In genomic region chr1:97676526-97677177, GRCm38 (mm10) we compare ENCODE assay signal across 18 mouse cellular contexts. TPM values are rescaled to one million over a fixed set of nuclear protein-coding genes. Genes with fewer than 3 reads are reported as not detected.
DNase-seq lines count a peak whose midpoint lies in the region; ATAC-seq and TF ChIP-seq lines count a peak whose summit lies in the region.
"Had no signal": no experiment of that assay in that cellular context is flagged by ENCODE, and none has a peak within 500 bp of the region (broad histone marks: within the 10 kb centered on the region; RNA-seq: fewer than 3 reads in every experiment).

No protein-coding gene starts in this region.

- peak overlapping the region; percentile 47 for H3K27ac ChIP-seq in bone marrow macrophage, adult 2 months (ENCODE audit: insufficient read depth, low read depth, low read length)
- H3K27ac ChIP-seq: embryonic facial prominence, embryonic 12.5 days; forebrain, embryonic 15.5 days; hindbrain, embryonic 12.5 days; hindbrain, postnatal 0 days had no signal

- intact Hi-C loops in left cerebral cortex, postnatal 14 days (cut with DNase I) = no loop called here

- no peak overlapping the region for H3K4me3 ChIP-seq in bone marrow macrophage, adult 2 months (ENCODE audit: insufficient read depth, low read length)
- H3K4me3 ChIP-seq: embryonic facial prominence, embryonic 12.5 days; forebrain, embryonic 15.5 days; heart, embryonic 12.5 days; hindbrain, embryonic 12.5 days had no signal

- H3K4me1 ChIP-seq in bone marrow macrophage, adult 2 months (ENCODE audit: control insufficient read depth, insufficient read depth, low read length) = peaks cover 24% of the 10 kb centered on the region
- H3K4me1 ChIP-seq: embryonic facial prominence, embryonic 12.5 days; forebrain, embryonic 15.5 days; heart, embryonic 12.5 days; hindbrain, embryonic 12.5 days had no signal

- no peak for TF ChIP-seq CTCF in bone marrow macrophage, adult 2 months (IDR thresholded peaks at IDR 0.05; ENCODE audit: low read depth, low read length)

- ATAC-seq in megakaryocyte, adult 5-6 weeks (ENCODE audit: poor library complexity, severe bottlenecking) = peak; percentile 53; the same call in 1 of the 2 replicates
- no peak for ATAC-seq in granulocyte monocyte progenitor cell, adult 5-6 weeks (replicated peaks; ENCODE audit: poor library complexity, severe bottlenecking)
- ATAC-seq: forebrain, embryonic 15.5 days; hindbrain, postnatal 0 days had no signal

- TF ChIP-seq POLR2A in bone marrow macrophage, adult 2 months (IDR thresholded peaks at IDR 0.05; ENCODE audit: borderline replicate concordance, low read depth, low read length) = no peak

- peak; percentile 24 for DNase-seq in thymus, postnatal 14 days
- no peak for DNase-seq in thymus, adult 18-20 months
- no peak for DNase-seq in layer of hippocampus, adult 18-20 months (ENCODE audit: low spot score in 2 of 2)
- DNase-seq in left cerebral cortex, postnatal 14 days (ENCODE audit: low spot score in 2 of 2) = no peak
- DNase-seq: adrenal gland, adult 8-10 months; adrenal gland, postnatal 36 days; cerebellum, adult 11 months; cerebellum, adult 8-10 months; cerebellum, postnatal 14 days; gastrocnemius, postnatal 36 days had no signal

RNA-seq across cellular contexts. Expression of gene D1Ertd622e, which starts 14.8 kb away (rescaled TPM):
- 96.0 and 102 TPM in 2 replicates for polyA plus RNA-seq in bone marrow macrophage, adult 2 months (2012; ENCODE audit: insufficient read depth, insufficient read length, missing spikeins)
- 90.6 and 116 TPM in 2 replicates for total RNA-seq in megakaryocyte, adult 5-6 weeks (2015)
- total RNA-seq in megakaryocyte, adult 5-6 weeks (2017) = 117 and 131 TPM in 2 replicates
- total RNA-seq in granulocyte monocyte progenitor cell, adult 5-6 weeks (2014; fragmentation: Nextera tagmentation) = 30.1 and 31.0 TPM in 2 replicates
- total RNA-seq in granulocyte monocyte progenitor cell, adult 5-6 weeks (2017) = 33.0 and 53.3 TPM in 2 replicates
- total RNA-seq in layer of hippocampus, adult 18-20 months (2021) = 10 to 100 TPM; 50.6 to 53.9 TPM
- total RNA-seq in left cerebral cortex, postnatal 14 days (2021) = 10 to 100 TPM; 67.2 to 77.8 TPM
